Mouse (Mus musculus): ENCODE measurements around the gene Fate1. TPM values are rescaled to one million over a fixed set of nuclear protein-coding genes. Genes with fewer than 3 reads are reported as not detected.

Gene Fate1
- total RNA-seq, 2 experiments from 2014 or later, result not detected

Other genes starting within 250 kb of the Fate1 start
- 17.5 and 22.4 TPM in 2 replicates for gene Vma21, start 157.1 kb upstream of the Fate1 start, total RNA-seq (2014; fragmentation: Nextera tagmentation)
- gene Vma21, start 157.1 kb upstream of the Fate1 start, total RNA-seq (2017), result 12.4 and 14.8 TPM in 2 replicates
- gene Gm1141, start 52.0 kb upstream of the Fate1 start, total RNA-seq (2014; fragmentation: Nextera tagmentation), result 0.88 TPM in 1 of 2 replicates, not detected in the other
- not detected in 2 replicates for gene Gm1141, start 52.0 kb upstream of the Fate1 start, total RNA-seq (2017)
- gene Prrg3, start 10.4 kb upstream of the Fate1 start, total RNA-seq (2014; fragmentation: Nextera tagmentation), result not detected in 2 replicates
- not detected in 2 replicates for gene Prrg3, start 10.4 kb upstream of the Fate1 start, total RNA-seq (2017)
- gene Cnga2, start 18.9 kb downstream of the Fate1 start, total RNA-seq (2014; fragmentation: Nextera tagmentation), result not detected in 2 replicates
- gene Cnga2, start 18.9 kb downstream of the Fate1 start, total RNA-seq (2017), result not detected in 2 replicates
- not detected in 2 replicates for gene Magea4, start 249.0 kb downstream of the Fate1 start, total RNA-seq (2014; fragmentation: Nextera tagmentation)
- gene Magea4, start 249.0 kb downstream of the Fate1 start, total RNA-seq (2017), result not detected in 2 replicates

Measured in granulocyte monocyte progenitor cell, adult 5-6 weeks (primary cell).